Mouse (Mus musculus) embryonic fibroblast, embryonic 13.5 days (primary cell): ENCODE results near the gene Hapln1.

Experiments
- CTCF ChIP-seq: IDR thresholded peaks from 2 replicates; pipeline ENCODE4 v1.5.1; 2011; ENCODE audit warnings: mild to moderate bottlenecking, control low read depth, low read length, moderate library complexity, borderline replicate concordance; ENCODE audit not compliant: insufficient read depth
- POLR2A ChIP-seq: IDR thresholded peaks from 2 replicates; pipeline ENCODE4 v1.6.1; 2011; ENCODE audit warnings: low read depth, mild to moderate bottlenecking, control low read depth, low read length, moderate library complexity

- no peak for TF ChIP-seq CTCF
- no peak for TF ChIP-seq POLR2A
Observed at GRCm38 (mm10) chr13:89566300-89566699, 26.7 kb downstream of the Hapln1 start.
